Mouse (Mus musculus): ENCODE data around the gene Dnajc15.

The Dnajc15 gene

DNA sequence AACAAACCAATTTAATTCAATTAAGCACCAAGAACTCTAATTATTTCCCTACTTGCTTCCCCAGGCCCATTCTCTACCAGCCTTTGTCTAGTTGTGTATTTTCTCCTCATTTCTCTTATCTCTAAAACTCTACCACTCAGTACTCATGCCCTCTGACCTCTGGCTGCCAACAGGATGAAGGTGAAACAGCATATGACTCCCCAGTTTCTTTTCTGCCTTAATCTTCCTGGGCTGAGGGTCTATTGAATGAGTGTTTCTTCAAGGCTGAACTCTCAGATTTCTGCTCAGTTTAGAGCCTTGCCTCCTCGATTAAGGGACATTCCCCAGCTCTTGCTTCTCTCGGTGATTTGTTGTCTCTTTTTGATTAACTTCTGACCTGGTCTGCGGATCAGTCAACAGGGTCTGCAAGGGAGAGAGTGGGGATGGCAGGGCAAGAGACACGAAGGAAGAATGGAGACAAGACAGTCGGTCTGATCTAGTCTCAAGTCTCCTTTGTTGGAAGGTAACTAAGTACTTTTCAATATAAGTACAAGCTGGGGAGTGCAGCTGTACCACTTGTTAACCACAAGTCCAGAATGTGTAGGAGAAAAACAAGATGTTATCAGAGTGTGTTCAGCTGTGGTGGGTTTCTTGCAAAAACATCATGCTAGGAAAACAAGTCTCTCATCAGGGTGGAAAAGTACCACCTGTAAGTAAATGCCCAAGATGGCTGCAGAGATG lies 13.9 kb downstream of the Dnajc15 start:
- peak; percentile 60 for DNase-seq (ENCODE audit: low read depth, low spot score)

DNA sequence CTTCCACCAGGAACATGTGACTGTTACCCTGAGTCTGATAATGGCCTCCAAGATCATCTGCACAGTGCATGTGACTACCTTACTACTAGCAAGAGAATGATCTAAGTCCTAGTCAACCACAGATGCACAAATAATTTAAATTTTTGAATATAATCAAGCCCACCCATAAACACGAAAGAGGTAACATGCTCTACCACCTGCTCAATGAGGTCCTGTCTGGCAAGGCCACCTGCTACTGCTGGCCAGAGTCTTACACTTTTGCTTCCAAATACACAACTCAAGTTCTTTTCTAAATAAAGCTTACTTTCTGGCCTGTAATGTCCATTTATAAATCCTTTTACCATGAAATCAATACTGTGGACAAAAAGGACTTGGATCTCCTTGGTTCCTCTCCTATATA lies 15.0 kb downstream of the Dnajc15 start:
- DNase-seq (ENCODE audit: low read depth, low spot score) = no peak

- no peak for DNase-seq (ENCODE audit: low read depth, low spot score)
Observed at GRCm38 (mm10) chr14:77853951-77854350, 21.0 kb downstream of the Dnajc15 start.

DNA sequence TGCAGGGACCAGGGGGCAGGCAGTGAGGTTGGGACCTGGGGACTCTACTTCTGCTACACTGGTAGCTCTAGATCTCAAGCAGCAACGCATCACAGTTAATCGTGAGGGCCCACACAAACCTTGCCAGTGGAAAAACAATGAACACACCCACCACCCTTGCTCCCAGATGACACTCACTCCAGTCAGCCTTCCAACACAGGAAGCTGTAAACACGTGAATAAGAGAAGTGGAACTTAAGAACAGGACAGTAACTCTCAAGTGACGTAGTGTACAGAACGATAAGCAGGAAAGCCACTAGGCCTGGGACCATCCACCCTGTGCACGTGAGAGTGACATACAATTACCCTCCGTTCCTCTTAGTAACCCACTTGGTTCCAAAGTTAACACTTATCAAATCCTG lies 25.1 kb downstream of the Dnajc15 start:
- no peak for DNase-seq (ENCODE audit: low read depth, low spot score)

DNA sequence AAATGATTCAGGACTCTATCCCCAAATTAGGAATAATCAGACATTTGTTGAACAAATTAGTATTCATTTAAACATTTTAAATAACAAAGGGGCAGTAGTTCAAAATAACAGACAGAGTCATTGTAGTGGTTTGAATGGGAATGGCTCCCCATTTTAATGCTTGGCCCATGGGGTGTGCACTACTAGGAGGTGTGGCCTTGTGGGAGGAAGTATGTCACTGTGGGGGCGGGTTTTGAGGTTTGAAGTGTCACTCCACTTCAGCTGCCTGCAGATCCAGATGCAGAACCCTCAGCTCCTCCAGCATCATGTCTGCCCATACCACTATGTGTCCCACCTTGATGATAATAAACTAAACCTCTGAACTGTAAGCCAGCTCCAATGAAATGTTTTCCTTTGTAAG lies 26.6 kb downstream of the Dnajc15 start:
- DNase-seq (ENCODE audit: low read depth, low spot score) = peak; percentile 32

DNA sequence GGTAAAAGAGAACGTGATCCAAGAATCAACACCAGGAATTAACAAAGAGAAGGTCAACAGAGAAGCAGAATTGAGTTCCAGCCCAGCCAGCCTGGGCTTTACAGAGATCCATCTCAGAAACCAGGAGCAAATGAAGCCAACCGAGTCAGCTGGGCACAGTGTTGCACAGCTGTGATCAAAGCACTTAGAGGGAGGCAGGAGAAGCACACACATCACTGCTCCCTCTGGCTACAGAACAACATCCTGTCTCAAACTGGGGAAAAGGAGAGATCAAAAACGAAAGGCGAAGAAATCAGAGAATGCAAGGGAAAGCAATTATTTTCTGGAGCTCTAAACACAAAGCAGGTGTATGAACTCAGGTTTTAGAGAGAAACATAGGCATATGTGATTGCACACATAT lies 28.7 kb downstream of the Dnajc15 start:
- no peak for DNase-seq (ENCODE audit: low read depth, low spot score)

DNA sequence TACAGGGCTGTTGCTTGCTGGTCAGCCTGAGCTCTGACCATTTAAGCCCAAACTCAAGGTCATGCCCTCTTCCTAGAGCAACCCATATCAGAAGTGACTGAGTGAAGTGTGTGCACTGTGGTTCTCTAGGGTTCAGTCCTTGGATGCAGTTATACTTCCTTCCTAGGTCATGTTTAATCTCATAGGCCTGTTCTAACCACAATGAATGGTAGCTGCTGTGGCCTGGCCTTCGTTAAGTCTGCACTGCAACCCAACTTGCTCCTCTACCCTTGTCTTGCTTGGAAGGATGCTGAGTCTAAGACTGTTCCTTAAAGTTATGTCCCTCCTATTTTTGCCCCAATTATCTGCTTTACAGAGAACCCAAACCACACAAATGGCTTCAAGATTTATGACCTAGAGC lies 29.4 kb downstream of the Dnajc15 start:
- DNase-seq (ENCODE audit: low read depth, low spot score) = no peak

DNA sequence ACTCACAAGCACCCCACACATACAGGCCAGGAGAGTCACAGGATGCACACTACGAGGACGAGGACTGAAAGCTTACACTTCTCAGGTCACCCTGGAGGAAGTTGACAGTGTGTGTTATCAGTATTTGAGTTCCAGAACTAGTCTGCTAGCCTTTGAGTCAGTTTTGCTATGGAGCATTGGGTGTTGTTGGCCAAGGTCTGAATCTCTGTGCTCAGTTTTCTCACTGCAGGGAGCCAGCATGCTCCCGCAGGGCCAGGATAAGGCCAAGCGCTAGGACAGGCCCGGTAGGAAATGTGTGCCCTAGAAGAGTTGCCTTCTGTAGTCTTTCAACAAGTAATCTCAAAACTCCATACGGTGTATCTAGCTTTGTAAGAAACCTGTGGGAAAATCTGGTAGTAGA lies 34.4 kb downstream of the Dnajc15 start:
- no peak for DNase-seq (ENCODE audit: low read depth, low spot score)

- DNase-seq (ENCODE audit: low read depth, low spot score) = no peak
Observed at GRCm38 (mm10) chr14:77840078-77840477, 34.8 kb downstream of the Dnajc15 start.

DNA sequence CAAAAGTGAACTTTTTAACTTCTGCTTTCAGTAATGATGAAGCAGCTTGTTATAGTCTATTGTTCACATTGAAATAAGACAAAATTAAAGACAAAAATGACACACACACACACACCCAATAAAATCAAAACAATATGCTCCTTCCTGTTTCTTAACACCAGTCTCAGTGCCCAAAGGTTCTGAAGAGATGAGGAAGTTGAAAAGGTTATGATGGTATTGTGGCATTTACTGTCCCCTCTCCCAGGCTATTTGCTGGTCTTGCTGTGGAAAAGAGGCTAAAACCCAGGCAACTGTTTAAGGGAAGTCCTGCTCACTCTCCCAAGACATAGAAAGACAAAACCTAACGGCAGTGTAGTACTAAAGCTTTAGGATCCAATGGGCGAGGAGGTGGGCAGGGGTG lies 38.1 kb downstream of the Dnajc15 start:
- no peak for DNase-seq (ENCODE audit: low read depth, low spot score)

DNA sequence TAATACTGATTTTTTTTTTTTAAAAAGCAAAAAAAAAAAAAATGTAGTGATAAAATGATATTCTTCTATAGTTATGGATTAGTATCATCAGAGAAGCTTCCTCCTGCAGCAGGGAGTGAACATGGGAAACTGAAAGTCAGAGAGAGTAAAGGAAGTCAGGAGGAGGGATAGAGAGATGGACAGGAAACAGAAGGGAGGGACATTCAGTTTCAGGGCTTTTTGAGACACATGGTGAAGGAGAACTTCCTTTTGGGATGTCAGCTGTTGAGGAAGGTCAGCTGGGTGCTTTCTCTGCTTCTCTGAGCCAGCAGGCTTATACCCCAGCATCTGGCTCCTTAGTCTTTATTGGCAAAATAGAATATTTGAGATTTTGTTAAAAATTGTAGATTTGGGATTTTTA lies 42.6 kb downstream of the Dnajc15 start:
- DNase-seq (ENCODE audit: low read depth, low spot score) = no peak

DNA sequence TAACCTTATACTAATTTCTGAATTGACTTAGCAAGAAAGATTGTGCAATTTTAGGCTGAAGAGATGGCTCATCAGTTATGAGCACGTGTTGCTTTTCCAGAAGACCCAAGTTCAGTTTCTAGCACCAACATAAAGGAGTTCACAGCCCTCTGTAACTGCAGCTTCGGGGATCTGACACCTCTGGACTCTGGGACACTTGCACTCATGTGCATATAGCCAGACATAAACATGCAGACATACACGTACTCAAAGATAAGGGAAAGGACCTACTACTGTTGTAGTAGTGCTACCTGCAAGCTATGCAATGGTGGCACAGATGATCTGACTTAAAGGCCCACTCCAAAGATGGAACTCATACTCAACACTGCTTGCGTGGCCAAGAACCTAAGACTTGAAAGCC lies 43.0 kb downstream of the Dnajc15 start:
- no peak for DNase-seq (ENCODE audit: low read depth, low spot score)

DNA sequence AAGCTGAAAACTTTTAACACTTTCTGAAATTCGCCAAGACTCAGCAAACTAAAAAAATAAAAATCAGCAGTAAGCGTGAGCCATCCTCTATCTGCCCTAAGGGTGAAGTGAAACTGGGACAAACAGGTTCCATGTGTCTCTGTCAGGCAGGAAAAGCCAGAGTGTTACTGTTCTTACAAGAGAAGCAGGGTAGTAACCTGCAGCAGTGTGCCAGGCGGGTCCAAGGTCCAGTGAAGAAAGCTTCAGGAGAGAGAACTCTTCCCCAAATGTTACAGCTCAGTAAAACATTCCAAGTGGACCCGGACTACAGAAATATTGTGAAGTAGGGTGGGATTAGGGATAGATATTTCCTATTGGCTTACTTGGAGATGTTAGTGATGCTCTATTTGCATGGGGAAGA lies 45.3 kb downstream of the Dnajc15 start:
- no peak for DNase-seq (ENCODE audit: low read depth, low spot score)

DNA sequence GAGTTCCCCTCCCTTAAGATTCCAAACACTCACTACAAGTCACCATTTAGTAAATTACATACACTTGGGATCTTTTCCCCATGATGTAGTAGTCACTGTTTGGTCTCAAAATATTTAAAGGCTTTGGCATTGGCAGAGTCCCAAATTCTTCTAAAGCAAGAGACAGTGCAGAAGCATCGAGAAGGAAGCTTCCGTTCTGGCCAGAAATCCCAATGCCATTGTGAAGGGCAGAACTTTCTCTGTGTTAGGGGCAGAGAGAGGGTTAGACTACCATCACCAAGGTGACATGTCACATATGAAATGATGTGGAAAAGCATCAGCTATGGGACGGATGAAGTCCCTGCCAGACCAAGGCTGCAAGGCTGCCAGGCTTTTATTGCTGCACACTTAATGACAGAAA lies 49.0 kb downstream of the Dnajc15 start:
- no peak for DNase-seq (ENCODE audit: low read depth, low spot score)

DNA sequence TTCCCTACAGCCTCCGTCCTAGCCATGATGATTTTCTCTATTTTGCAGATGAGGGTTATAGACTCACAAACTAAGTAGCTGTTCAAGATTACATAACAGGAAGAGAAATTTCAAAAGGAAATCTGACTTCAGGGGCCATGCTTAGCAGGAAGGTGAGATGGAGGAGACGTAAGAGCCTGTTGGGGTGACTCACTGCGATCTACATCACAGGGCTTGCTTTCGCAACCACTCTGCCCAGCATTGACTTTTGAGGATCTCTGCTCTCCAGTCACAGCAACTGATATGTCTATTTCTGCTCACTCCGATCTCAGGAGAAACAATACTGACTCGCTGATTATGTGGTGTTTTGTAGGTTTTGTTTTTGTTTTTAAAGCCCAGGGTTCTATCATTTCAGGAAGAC lies 49.8 kb downstream of the Dnajc15 start:
- no peak for DNase-seq (ENCODE audit: low read depth, low spot score)

DNA sequence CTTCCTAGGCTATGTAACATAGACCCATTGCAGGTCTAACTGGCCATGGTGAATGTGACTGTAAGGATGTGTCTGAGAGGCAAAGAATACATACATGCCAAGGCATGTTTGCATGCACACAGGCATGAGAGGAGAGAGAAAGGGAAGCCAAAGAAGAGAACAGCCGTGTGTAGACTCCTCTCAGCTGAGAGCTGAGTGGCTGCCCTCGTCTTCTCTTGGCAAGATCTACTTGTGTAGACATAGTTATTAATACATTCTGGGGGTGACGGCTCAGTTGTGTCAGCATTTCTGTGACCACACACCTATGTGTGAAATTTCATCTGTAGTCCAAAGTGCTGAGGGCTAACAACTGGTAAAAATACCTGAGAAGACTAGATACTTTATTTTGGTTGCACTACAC lies 55.1 kb downstream of the Dnajc15 start:
- DNase-seq (ENCODE audit: low read depth, low spot score) = no peak

DNA sequence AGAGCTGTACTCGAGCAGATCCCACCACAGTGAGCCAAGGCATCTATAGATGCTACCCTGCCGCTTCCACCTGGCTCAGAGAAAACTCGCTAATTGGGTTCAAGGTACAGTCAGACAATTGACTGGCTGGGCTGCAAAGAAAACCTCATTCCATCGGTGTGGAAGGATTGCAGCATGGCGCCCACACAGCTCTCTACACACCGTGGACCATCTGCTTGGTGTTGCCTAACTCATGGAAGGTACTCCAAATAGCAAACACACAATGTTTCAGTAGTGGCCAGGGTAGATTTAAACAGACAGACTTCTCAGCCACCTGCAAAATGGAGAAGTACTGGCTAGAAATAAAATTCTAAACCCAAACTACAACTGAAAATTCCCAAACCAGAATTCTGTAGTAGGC lies 57.4 kb downstream of the Dnajc15 start:
- no peak for DNase-seq (ENCODE audit: low read depth, low spot score)

DNA sequence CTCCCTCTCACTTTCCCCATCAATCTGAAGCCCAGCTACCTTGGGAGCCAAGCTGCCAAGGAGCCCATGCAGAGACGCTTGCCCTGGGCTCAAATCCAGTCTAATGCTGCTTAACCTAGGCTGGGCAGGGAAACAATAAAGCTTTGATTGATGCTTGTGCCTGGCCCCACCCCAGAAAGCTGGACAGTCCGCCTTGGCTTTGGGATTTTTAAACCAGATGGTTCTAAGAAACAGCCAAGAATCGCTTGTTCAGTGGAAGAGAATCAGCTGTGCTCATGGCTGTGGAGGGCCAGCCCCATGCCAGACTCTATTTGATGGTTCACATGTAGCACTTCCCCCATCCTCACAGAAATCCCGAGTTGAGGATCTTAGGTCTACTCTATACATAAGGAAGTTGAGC lies 60.0 kb downstream of the Dnajc15 start:
- no peak for DNase-seq (ENCODE audit: low read depth, low spot score)

DNA sequence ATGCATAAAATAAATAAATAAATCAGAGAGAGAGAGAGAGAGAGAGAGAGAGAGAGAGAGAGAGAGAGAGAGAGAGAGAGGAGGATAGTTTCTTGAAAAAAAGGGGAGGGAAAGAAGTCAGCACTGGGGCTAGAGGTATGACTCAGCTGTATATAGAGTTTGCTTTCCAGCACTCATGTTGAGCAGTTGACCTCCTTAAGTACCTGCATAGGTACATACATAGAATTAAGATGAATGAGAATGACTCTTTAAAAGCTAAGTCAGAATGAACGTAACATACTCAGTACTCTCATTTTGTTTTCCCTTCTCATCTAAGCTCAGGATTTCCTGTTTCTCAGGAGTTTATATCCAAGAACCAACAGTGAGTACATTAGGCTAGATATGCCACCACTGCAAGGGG lies 62.0 kb downstream of the Dnajc15 start:
- DNase-seq (ENCODE audit: low read depth, low spot score) = no peak

- DNase-seq (ENCODE audit: low read depth, low spot score) = no peak
Observed at GRCm38 (mm10) chr14:77811466-77811865, 63.5 kb downstream of the Dnajc15 start.

- no peak for DNase-seq (ENCODE audit: low read depth, low spot score)
Observed at GRCm38 (mm10) chr14:77807836-77808235, 67.1 kb downstream of the Dnajc15 start.

- DNase-seq (ENCODE audit: low read depth, low spot score) = no peak
Observed at GRCm38 (mm10) chr14:77806345-77806744, 68.6 kb downstream of the Dnajc15 start.

GRCm38 (mm10) chr14:77802268-77802630 lies 72.7 kb downstream of the Dnajc15 start:
- no peak for DNase-seq (ENCODE audit: low read depth, low spot score)

GRCm38 (mm10) chr14:77801571-77802267 lies 73.2 kb downstream of the Dnajc15 start:
- no peak for DNase-seq (ENCODE audit: low read depth, low spot score)

Measured in CD4-positive helper T cell, adult 2 months (primary cell).